Mouse (Mus musculus): ENCODE measurements around the gene Cpeb3. TPM values are rescaled to one million over a fixed set of nuclear protein-coding genes. Genes with fewer than 3 reads are reported as not detected.
"Not testable (repeated sequence)": the region's sequence is repeated elsewhere in the genome, so short reads cannot be mapped to it uniquely, and the experiment has no call there.

Gene Cpeb3
- polyA plus RNA-seq, 1 experiment from 2014 or later, result 1.3 TPM

DNA sequence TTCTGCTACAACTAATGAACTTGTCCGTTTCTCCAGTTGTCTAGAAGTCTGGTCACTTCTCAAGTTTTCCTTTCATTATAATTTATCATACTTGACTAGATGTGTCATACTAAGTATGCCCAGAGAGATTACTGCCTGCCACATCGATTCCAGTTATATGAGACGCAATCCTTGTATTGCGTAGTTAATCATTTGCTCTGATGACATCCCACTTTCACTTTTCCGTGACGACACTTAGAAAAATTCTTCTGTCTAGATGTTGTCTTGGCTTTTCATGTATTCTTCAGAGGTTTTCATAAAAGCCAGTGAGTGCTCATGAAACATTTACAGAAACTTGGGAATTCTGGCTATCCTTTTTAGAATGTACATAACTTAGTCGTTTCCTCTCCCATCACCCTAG lies 585 bp upstream of the Cpeb3 start:
- peak overlapping the region; percentile 87; the same call in 1 of the 2 replicates for H3K9ac ChIP-seq (replicated peaks; ENCODE audit: low read length)
- H3K36me3 ChIP-seq (ENCODE audit: insufficient read depth, low read length), result peaks cover 15% of the 10 kb centered on the region
- ATAC-seq (ENCODE audit: low FRiP score, low TSS enrichment), result no peak

DNA sequence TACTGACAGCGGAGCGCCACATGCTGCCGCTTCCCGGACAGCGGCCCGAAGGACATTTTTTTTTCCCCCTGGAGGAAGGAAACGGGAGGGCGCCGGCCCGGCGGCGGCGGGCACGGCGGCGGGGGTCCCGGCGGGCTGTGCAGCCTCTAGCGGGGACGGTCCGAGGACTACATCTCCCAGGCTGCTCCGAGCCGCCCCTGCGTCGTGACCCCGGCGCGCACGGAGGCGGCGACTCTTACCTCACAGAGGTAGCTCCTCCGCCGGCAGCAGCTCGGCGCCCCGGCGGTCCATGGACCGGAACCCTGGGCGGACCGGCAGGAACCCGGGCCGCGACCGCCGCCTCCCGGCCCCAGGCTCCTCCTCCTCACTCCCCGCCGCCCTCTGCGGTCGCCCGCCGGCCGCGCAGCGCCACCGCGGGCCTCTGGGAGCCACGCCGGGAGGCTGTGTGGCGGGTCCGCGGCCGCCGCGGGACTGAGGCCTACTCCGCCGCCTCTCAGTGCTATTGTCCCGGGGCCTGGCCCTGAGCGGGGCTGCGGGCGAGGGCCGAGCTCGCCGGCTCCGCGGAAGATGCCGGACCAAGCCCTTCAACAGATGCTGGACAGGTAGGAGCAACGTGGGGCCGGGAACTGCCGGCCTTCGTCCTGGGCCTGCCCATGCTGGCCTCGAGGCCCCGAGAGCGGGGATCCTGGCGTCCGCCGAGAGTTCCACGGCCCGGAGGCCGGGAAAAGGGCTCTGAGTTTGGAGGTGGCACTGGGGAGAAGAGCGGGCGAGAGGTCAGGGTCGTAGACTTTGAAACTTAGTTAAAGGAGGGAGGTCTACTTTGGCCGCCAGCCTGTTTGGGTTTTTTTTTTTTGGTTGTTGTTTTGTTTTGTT lies 862 bp downstream of the Cpeb3 start, which contains the start of gene March5:
Gene March5, plus strand, starts transcription at position 241 of the 873 bp plus-strand sequence.
- Histone ChIP-seq H3K27ac (ENCODE audit: low read length) (peak within 1 kb of the TSS; percentile 83), H3K36me3 (ENCODE audit: insufficient read depth, low read length) (peaks cover 12% of the 10 kb centered on the region), H3K9ac (replicated peaks; ENCODE audit: low read length) (peak within 1 kb of the TSS; percentile 87), H3K4me3 (ENCODE audit: low read length) (peak within 1 kb of the TSS; percentile 72), H3K27me3 (ENCODE audit: insufficient read depth, low read length) (no peaks in the 10 kb centered on the region), H3K4me1 (ENCODE audit: insufficient read depth, low read length) (peaks cover 13% of the 10 kb centered on the region), H3K9me3 (ENCODE audit: low read length) (no peaks in the 10 kb centered on the region), H3K4me2 (replicated peaks; ENCODE audit: low read depth, low read length) (peak within 1 kb of the TSS; percentile 90)
- WGBS, result under 1% methylated on average over 78 of the region's 94 CpGs
- ATAC-seq (ENCODE audit: low FRiP score, low TSS enrichment), result peak; percentile 99

More for the DNA sequence above, 585 bp upstream of the Cpeb3 start:
- Histone ChIP-seq H3K4me2 (replicated peaks; ENCODE audit: low read depth, low read length) (peak overlapping the region; percentile 72), H3K27me3 (ENCODE audit: insufficient read depth, low read length) (no peaks in the 10 kb centered on the region), H3K4me1 (ENCODE audit: insufficient read depth, low read length) (peaks cover 13% of the 10 kb centered on the region), H3K9me3 (ENCODE audit: low read length) (no peaks in the 10 kb centered on the region), H3K27ac (ENCODE audit: low read length) (no peak overlapping the region), H3K4me3 (ENCODE audit: low read length) (peak overlapping the region; percentile 72)
- 55% methylated on average over 7 of the region's 7 CpGs for WGBS

GRCm38 (mm10) chr19:37206641-37207302 lies 1.6 kb downstream of the Cpeb3 start:
- Histone ChIP-seq H3K27me3 (ENCODE audit: insufficient read depth, low read length) (no peaks in the 10 kb centered on the region), H3K9ac (replicated peaks; ENCODE audit: low read length) (peak overlapping the region; percentile 87), H3K9me3 (ENCODE audit: low read length) (no peaks in the 10 kb centered on the region), H3K4me3 (ENCODE audit: low read length) (peak overlapping the region; percentile 72), H3K4me2 (replicated peaks; ENCODE audit: low read depth, low read length) (peak overlapping the region; percentile 90), H3K4me1 (ENCODE audit: insufficient read depth, low read length) (peaks cover 13% of the 10 kb centered on the region), H3K27ac (ENCODE audit: low read length) (peak overlapping the region; percentile 66), H3K36me3 (ENCODE audit: insufficient read depth, low read length) (peaks cover 5% of the 10 kb centered on the region; the same call in 1 of the 2 replicates)
- ATAC-seq (ENCODE audit: low FRiP score, low TSS enrichment), result peak; percentile 74
- WGBS, result under 1% methylated on average over 47 of the region's 47 CpGs

- H3K9me3 ChIP-seq (ENCODE audit: low read length); H3K4me2 ChIP-seq (replicated peaks; ENCODE audit: low read depth, low read length): not testable (repeated sequence)
- H3K4me1 ChIP-seq (ENCODE audit: insufficient read depth, low read length), result peaks cover 13% of the 10 kb centered on the region
Measured at GRCm38 (mm10) chr19:37205155-37205554, 3.2 kb downstream of the Cpeb3 start.

GRCm38 (mm10) chr19:37203371-37203770 lies 5.0 kb downstream of the Cpeb3 start:
- Histone ChIP-seq H3K4me2 (replicated peaks; ENCODE audit: low read depth, low read length) (no peak overlapping the region), H3K4me1 (ENCODE audit: insufficient read depth, low read length) (no peaks in the 10 kb centered on the region)

More at GRCm38 (mm10) chr19:37205155-37205554, 3.2 kb downstream of the Cpeb3 start:
- H3K36me3 ChIP-seq (ENCODE audit: insufficient read depth, low read length); H3K27ac ChIP-seq (ENCODE audit: low read length); ATAC-seq (ENCODE audit: low FRiP score, low TSS enrichment); H3K27me3 ChIP-seq (ENCODE audit: insufficient read depth, low read length); H3K9ac ChIP-seq (replicated peaks; ENCODE audit: low read length); H3K4me3 ChIP-seq (ENCODE audit: low read length): not testable (repeated sequence)

DNA sequence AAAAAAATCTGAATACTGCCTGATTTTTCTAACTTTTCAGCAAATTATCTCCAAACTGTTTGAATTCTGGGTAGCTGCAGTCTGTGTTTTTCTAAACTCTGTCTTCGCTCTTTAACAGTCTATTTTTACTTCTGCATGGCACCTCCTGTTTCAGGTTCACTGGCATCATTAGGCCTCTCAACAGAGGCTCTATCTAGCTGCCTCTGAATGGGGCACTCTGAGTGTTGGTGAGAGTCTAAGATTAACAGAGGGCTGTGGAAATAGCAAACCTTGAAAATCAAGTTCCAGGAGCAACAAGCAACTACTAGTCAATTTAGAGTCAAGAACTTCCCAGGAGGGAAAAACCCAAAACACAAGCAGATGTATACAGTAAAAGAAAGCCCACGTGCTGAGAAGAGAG lies 8.5 kb downstream of the Cpeb3 start:
- H3K4me1 ChIP-seq (ENCODE audit: insufficient read depth, low read length), result no peaks in the 10 kb centered on the region
- no peaks in the 10 kb centered on the region for H3K9me3 ChIP-seq (ENCODE audit: low read length)
- ATAC-seq (ENCODE audit: low FRiP score, low TSS enrichment), result no peak
- H3K27me3 ChIP-seq (ENCODE audit: insufficient read depth, low read length), result no peaks in the 10 kb centered on the region
- WGBS, result 64% methylated on average over 2 of the region's 2 CpGs
- H3K36me3 ChIP-seq (ENCODE audit: insufficient read depth, low read length), result no peaks in the 10 kb centered on the region
- H3K9ac ChIP-seq (replicated peaks; ENCODE audit: low read length), result no peak overlapping the region
- H3K27ac ChIP-seq (ENCODE audit: low read length), result no peak overlapping the region
- H3K4me2 ChIP-seq (replicated peaks; ENCODE audit: low read depth, low read length), result no peak overlapping the region
- H3K4me3 ChIP-seq (ENCODE audit: low read length), result no peak overlapping the region

More at GRCm38 (mm10) chr19:37203371-37203770, 5.0 kb downstream of the Cpeb3 start:
- Histone ChIP-seq H3K9ac (replicated peaks; ENCODE audit: low read length) (no peak overlapping the region), H3K9me3 (ENCODE audit: low read length) (no peaks in the 10 kb centered on the region), H3K27ac (ENCODE audit: low read length) (no peak overlapping the region), H3K36me3 (ENCODE audit: insufficient read depth, low read length) (no peaks in the 10 kb centered on the region), H3K27me3 (ENCODE audit: insufficient read depth, low read length) (no peaks in the 10 kb centered on the region), H3K4me3 (ENCODE audit: low read length) (no peak overlapping the region)
- WGBS, result 97% methylated on average over 1 of the region's 1 CpGs
- ATAC-seq (ENCODE audit: low FRiP score, low TSS enrichment), result no peak

- no peaks in the 10 kb centered on the region for H3K9me3 ChIP-seq (ENCODE audit: low read length)
- 62% methylated on average over 1 of the region's 1 CpGs for WGBS
- H3K36me3 ChIP-seq (ENCODE audit: insufficient read depth, low read length), result no peaks in the 10 kb centered on the region
- no peaks in the 10 kb centered on the region for H3K4me1 ChIP-seq (ENCODE audit: insufficient read depth, low read length)
- no peak overlapping the region for H3K4me2 ChIP-seq (replicated peaks; ENCODE audit: low read depth, low read length)
- no peak overlapping the region for H3K27ac ChIP-seq (ENCODE audit: low read length)
- no peak overlapping the region for H3K9ac ChIP-seq (replicated peaks; ENCODE audit: low read length)
- H3K27me3 ChIP-seq (ENCODE audit: insufficient read depth, low read length), result no peaks in the 10 kb centered on the region
- H3K4me3 ChIP-seq (ENCODE audit: low read length), result no peak overlapping the region
- no peak for ATAC-seq (ENCODE audit: low FRiP score, low TSS enrichment)
Measured at GRCm38 (mm10) chr19:37198165-37198880, 10.1 kb downstream of the Cpeb3 start.

DNA sequence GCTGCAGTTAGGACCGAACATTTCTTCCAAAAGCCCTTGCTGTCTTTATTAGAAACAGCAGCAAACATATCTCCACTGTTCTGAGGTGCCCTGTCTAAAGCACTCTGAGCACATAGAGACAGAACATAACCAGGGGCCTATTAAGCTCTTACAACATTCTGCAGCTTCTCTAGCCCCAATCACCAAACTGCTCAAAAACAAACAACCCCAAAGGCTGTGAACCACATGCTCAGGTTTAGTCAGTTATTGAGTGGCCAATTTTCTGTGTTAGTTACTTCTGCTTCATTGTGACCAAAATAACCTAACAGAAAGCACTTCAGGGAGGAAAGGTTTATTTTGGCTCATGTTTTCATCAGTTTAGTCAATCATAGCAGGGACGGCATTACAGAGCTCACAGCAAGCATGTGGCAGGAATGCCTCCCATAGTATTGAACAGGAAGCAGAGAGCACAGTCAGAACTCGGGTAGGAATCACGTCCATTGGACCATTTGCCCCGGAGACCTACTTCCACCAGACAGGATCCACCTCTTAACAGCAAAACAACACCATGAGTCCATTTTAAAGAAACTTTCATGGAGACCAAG lies 15.8 kb downstream of the Cpeb3 start:
- Histone ChIP-seq H3K27me3 (ENCODE audit: insufficient read depth, low read length) (no peaks in the 10 kb centered on the region), H3K4me3 (ENCODE audit: low read length) (no peak overlapping the region), H3K9me3 (ENCODE audit: low read length) (no peaks in the 10 kb centered on the region), H3K9ac (replicated peaks; ENCODE audit: low read length) (no peak overlapping the region), H3K36me3 (ENCODE audit: insufficient read depth, low read length) (no peaks in the 10 kb centered on the region), H3K27ac (ENCODE audit: low read length) (no peak overlapping the region), H3K4me1 (ENCODE audit: insufficient read depth, low read length) (no peaks in the 10 kb centered on the region), H3K4me2 (replicated peaks; ENCODE audit: low read depth, low read length) (no peak overlapping the region)
- WGBS, result 50% methylated on average over 5 of the region's 5 CpGs
- no peak for ATAC-seq (ENCODE audit: low FRiP score, low TSS enrichment)

DNA sequence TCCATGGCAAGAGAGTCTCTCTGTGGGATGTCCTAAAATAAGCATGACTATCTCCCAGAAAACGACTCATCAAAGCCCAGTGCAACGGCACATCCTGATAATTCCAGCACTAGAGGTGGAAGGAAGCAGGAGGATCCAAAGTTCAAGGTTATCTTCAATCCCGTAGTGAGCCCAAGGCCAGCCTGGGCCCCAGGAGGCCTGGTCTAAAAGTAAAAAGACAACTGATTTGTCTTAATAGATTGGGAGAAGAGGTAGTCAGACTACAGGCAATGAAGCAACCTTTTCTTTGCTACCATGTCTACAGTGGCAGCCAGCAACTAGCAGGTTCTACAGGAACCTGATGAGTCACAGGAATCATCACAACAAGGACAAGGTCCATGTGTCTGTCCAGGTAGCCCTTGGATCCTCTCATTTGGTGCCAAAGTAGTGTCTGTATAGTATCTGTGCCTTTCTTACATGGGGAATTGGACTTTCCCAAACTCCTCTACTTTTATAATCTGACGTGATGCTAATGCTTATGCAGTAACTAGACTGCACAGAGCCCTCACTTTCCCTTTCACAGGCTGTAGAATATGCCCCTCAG lies 19.9 kb downstream of the Cpeb3 start:
- Histone ChIP-seq H3K36me3 (ENCODE audit: insufficient read depth, low read length) (no peaks in the 10 kb centered on the region), H3K4me3 (ENCODE audit: low read length) (no peak overlapping the region), H3K27ac (ENCODE audit: low read length) (no peak overlapping the region), H3K27me3 (ENCODE audit: insufficient read depth, low read length) (no peaks in the 10 kb centered on the region), H3K9ac (replicated peaks; ENCODE audit: low read length) (no peak overlapping the region), H3K9me3 (ENCODE audit: low read length) (no peaks in the 10 kb centered on the region), H3K4me1 (ENCODE audit: insufficient read depth, low read length) (no peaks in the 10 kb centered on the region), H3K4me2 (replicated peaks; ENCODE audit: low read depth, low read length) (no peak overlapping the region)
- 62% methylated on average over 4 of the region's 4 CpGs for WGBS
- ATAC-seq (ENCODE audit: low FRiP score, low TSS enrichment), result no peak

All from kidney, embryonic 16.5 days (tissue).